Mouse (Mus musculus) cerebellum, adult (tissue): ENCODE data around the gene Nrde2.
"Not testable (repeated sequence)": the region's sequence is repeated elsewhere in the genome, so short reads cannot be mapped to it uniquely, and the experiment has no call there.

ENCODE experiments used
- ATAC-seq: cut with Nextera tagmentation; 2 replicates; pipeline ENCODE4 v1.9.2; 2017; ENCODE audit warnings: mild to moderate bottlenecking, moderate library complexity, mixed read lengths; ENCODE audit not compliant: insufficient number of reproducible peaks, low FRiP score, low TSS enrichment

Gene Nrde2

DNA sequence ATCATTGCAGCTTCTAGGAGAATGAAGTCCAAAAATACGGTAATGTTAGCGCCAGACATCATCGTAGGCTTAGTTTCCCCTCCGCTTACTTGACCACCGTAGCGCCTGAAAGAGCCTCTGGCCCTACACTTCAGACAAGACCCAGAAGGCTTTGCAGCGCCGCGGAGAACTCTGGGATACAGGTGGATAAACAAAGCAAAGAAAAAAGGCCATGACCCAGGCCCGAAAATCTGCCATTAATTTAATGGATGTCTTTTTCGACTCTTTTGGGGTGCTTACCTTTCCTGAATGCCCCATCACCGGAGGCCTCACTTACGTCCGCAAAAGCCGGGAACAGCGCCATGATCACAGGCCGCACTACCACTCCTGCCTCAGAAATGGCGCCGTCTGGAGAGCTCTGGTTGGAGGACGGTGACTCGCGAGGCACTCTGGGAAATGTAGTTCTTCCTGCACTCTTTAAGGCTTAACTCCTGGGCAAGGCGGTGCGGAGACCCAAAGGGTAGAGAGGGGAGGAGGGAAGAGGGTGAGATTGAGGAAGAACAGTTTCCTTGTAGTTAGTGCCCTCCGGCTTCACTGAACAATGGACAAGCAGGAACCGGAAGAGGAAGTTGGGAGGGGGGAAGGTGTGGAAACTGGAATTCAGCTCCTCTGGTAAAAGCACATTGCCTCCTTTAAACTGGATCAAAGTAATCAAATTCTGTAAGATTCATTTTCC is at the start of gene Nrde2:
Gene Nrde2, minus strand, starts transcription at position 393 of the 715 bp plus-strand sequence.
- peak; percentile 98 for ATAC-seq

GRCm38 (mm10) chr12:100206926-100207325 is 47.5 kb upstream of the Nrde2 start:
- ATAC-seq = no peak

DNA sequence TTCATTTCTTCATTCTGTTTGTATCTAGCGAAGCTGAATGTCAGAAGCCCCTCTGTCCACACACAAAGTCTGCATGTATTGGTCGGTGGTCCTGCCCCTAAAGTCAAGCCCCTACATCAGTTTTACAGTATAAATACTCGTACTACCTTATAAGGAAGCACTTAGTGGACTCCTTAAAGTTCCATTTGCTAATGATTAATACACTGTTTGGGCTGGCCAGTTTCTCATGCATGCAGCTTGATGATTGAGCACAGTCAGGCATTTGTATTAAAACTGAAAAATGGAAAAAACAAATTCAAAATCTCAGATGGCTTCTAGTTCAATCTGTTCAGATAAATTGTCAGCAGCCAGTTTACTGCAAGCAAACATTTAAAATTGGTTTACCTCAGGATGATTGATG is 47.1 kb upstream of the Nrde2 start:
- ATAC-seq = no peak

DNA sequence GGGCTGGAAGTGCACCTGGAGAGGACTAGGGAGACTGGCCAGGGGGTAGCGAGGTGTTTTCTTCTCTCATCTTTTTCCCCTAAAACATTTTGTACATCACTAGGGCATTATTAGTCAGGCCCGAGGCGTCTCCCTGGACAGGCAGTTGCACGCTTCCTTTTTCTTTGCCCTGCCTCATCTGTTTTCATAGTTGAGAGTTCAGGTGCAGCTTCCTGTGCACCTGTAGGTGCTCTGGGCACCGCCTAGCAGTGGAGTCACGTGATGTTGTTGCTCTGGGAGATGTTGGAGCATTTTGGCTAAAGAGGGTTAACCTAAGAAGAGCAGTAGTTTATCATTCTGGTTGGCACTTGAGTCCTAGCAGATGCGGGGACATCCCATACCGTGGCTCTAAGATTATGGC is 45.7 kb upstream of the Nrde2 start:
- no peak for ATAC-seq

- no peak for ATAC-seq
Observed at GRCm38 (mm10) chr12:100203759-100204158, 44.3 kb upstream of the Nrde2 start.

DNA sequence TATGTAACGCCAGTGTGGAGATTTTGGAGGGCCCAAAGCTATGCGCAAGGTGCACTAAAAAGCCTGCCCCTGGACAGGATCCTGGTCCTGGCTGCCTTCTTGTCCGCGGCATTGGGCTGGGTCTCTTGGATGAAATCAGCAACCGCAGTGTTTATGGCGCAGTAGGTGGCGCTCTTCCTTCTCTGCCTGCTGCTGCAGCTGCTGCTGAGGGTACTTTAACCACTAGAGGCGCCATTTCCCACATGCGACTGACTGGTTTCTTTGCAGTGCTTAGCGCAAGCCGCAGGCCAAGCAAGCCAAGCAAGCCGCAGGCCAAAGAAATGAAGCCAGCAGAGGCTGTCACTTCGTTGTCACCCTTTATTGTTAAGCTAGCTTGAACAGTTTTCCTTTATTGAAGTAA is 42.4 kb upstream of the Nrde2 start:
- ATAC-seq = peak; percentile 54

GRCm38 (mm10) chr12:100201363-100201711 is 41.9 kb upstream of the Nrde2 start:
- no peak for ATAC-seq

- ATAC-seq = no peak; the same call in 1 of the 2 replicates
Observed at GRCm38 (mm10) chr12:100200645-100201362, 41.4 kb upstream of the Nrde2 start.

GRCm38 (mm10) chr12:100199891-100200644 is 40.6 kb upstream of the Nrde2 start:
- ATAC-seq = peak; percentile 13; the same call in 1 of the 2 replicates

DNA sequence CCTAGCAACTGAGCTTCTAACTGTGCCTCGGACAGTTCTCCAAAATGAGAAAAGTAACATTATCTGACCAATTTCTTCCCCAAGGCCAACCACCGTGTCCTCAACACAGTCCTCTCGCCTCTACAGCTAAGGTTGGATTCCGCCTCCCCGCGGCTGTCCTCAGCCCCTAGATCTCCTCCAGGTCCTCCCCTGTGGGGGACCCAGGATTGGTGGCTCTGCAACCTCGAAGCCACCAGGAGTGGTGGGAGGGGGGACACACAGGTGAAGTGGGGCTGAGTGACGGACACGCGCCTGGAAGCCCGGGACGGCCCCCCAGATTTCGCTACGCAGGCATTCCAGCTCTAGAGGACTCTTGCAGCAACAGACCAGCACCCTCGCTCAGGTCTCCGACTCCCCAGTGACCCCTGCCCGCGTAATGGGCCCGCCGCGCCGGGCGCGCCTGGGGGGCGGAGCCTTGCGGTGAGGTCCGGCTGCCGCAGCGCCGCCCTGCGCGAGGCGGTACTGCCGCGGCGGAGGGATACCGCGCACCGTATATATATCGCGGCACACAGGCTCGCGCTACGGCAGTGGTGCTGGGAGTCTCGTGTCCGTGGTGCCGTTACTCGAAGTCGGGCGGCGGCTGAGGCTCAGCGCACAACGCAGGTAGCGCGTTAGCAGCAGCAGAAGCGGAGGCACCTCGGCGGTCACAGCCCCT is 39.7 kb upstream of the Nrde2 start, which contains the start of gene Calm1:
Gene Calm1, plus strand, starts transcription at position 469 of the 694 bp plus-strand sequence.
- ATAC-seq = peak; percentile 71

- no peak for ATAC-seq
Observed at GRCm38 (mm10) chr12:100196786-100197185, 37.3 kb upstream of the Nrde2 start.

- no peak for ATAC-seq
Observed at GRCm38 (mm10) chr12:100194181-100194580, 34.7 kb upstream of the Nrde2 start.

DNA sequence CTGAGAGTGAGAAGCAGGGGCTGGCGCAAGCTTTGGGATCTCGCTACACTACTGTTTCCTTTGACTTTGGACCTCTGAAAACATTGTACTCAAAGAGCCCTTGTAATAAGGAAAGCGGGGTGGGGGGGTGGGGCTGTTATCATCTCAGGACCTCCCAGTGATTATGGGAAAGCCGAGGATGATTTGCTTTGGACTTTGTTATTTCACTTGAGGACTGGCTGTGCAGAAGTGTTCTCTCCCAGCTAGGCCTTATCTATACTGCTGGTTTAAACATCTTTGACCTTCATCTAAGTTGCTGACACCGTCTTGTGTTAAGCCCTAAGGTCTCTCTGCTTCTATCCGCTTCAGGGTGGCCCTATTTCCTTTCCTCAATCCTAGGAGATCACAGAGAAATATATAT is 31.3 kb upstream of the Nrde2 start:
- ATAC-seq = no peak

GRCm38 (mm10) chr12:100187756-100188430 is 28.4 kb upstream of the Nrde2 start:
- ATAC-seq = no peak

DNA sequence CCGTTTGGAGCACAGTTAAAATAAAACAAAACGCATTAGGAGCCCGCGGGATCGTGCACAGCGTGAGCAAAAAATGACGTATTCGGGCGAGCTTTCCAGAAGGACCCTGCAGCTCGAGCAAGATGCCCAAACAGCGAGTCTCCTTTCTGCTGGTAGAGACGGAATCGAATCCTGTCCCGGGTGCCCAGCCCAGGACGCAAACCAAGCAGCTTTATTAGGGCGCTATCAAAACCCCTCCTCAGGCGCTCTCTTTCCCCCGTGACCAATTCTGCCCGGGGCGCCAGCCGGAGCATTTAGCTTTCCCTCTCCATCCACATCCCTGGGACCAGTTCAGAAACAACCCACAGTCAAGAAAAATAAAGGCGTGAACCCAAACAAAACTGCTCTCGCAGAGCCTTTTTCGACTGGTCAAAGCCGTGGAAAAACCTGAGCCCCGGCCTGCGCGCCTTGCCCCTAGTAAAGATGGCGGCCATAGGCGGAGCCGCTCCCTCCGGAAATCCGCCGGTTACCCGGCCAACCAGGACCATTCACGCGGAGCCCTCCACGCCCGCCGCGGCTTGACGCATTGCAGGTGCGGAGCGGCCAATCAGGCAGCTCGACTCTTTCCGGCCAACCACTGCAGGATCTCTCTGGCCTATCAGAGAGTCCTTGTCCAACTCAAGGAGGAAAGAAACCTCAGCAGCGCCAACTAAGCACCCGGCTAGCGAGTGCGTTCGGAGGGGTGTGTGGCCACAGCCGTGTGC is 27.7 kb upstream of the Nrde2 start:
- peak; percentile 94 for ATAC-seq

DNA sequence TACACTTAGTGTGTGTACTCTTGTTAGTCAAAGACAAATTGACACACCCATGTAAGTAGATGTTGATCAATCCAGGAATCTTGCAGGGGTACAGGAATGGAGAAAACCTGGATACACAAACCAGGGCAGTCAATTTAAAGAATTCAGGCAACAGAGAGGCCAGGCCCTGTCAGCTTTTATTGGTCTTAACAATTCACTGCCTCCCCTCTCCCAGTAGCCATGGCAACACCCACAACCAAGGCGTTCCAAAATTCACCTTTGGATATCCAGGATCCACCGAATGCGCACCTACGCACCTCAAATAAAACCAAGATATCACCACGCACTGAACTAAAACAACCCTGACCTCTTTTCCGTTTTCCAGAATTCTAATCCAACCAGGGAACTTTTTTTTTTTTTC is 26.9 kb upstream of the Nrde2 start:
- 0 out of 2 replicates have a peak, but pooled peaks have one; percentile 17 for ATAC-seq

- ATAC-seq = no peak
Observed at GRCm38 (mm10) chr12:100185897-100186296, 26.4 kb upstream of the Nrde2 start.

DNA sequence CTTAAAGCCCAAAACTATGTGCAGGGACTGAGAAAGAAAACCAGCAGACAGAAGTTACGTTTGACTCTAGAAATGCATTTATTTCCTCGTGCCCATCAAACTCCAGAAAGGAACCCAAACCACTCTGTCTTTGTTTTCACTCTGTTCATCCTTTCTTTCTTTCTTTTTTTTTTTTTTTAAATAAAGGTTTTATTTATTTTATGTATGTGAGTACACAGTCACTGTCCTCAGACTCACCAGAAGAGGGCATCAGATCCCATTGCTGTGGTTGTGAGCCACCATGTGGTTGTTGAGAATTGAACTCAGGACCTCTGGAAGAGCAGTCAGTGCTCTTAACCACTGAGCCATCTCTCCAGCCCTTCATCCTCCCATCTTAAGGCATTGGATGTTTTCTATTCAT is 25.5 kb upstream of the Nrde2 start:
- not testable (repeated sequence) for ATAC-seq

DNA sequence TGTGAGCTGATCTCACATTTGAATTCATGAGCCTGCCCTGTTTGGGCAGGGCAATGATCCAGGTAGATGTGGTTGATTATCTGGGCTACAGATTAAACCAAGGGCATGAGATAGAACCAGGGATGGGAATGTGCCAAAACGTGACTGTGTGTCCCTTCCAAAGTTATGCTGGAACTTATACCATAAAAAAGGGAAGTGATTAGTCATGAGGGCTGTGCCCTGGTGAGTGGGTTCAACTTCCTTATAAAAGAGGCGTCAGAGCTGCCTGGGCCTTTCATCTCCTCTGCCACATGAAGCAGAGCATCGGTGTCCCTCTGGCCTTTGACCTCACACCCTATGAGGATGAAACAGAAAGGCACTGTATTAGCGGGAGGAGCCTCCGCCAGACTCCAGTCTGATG is 24.5 kb upstream of the Nrde2 start:
- no peak for ATAC-seq
